Mouse (Mus musculus) gastrocnemius, postnatal 25 days (tissue): ENCODE measurements around the gene Pten. TPM values are rescaled to one million over a fixed set of nuclear protein-coding genes. Genes with fewer than 3 reads are reported as not detected.

ENCODE experiments used
- total RNA-seq, 2 experiments: library from RNA; stranded (reverse); gene quantifications; 1 replicate in 1 of 2; 2 replicates in 1 of 2; pipeline ENCODE4 v1.2.3; 2021

The Pten gene
- total RNA-seq, 2 experiments from 2014 or later: 31.8 to 35.9 TPM

Other genes with a start within 250 kb of the Pten start
- gene Papss2, start 161.7 kb upstream of the Pten start, total RNA-seq: 1 to 10 TPM; 5.6 to 6.9 TPM
- gene Atad1, start 17.7 kb upstream of the Pten start, total RNA-seq: 10 to 100 TPM; 47.3 to 65.2 TPM